Mouse (Mus musculus): ENCODE data around the gene Zhx3. TPM values are rescaled to one million over a fixed set of nuclear protein-coding genes. Genes with fewer than 3 reads are reported as not detected.

The Zhx3 gene
- 10.3 and 11.0 TPM in 2 replicates for polyA plus RNA-seq (2012; ENCODE audit: insufficient read depth, insufficient read length, missing spikeins)

DNA sequence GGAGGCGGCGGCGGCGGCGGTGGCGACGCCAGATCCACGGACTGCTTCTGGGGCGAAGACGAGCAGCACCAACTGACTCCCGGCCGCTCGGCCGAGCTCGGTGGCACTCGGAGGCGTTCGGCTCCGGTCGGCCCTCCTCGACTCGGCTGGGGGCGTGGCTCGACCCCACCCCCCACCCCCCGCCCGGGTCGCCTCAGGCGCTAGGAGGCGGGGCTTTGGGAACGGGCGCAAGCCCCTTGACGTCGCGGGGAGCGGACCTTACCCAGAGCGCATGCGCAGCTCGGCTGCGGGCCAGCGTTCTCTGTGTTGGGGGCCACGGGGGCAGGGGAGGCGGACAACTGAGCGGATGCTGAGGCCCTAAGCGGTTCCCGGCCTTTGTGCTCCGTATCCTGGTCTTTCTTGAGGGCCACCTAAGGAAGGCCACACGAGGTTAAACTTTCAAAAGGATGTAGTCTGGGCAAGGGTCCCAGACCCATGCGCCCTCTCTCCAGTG lies at the start of gene Zhx3:
Gene Zhx3, minus strand, starts transcription at position 109 of the 493 bp plus-strand sequence.
- Histone ChIP-seq H3K4me3 (ENCODE audit: insufficient read depth, low read depth, low read length) (peak within 1 kb of the TSS; percentile 94), H3K27ac (replicated peaks; ENCODE audit: low read depth, low read length) (peak within 1 kb of the TSS; percentile 94), H3K4me1 (ENCODE audit: control insufficient read depth, insufficient read depth, insufficient read length, low read length) (peaks cover 15% of the 10 kb centered on the region; the same call in 1 of the 2 replicates)

- H3K4me1 ChIP-seq (ENCODE audit: control insufficient read depth, insufficient read depth, insufficient read length, low read length) = no peaks in the 10 kb centered on the region
- H3K4me3 ChIP-seq (ENCODE audit: insufficient read depth, low read depth, low read length) = no peak overlapping the region
- H3K27ac ChIP-seq (replicated peaks; ENCODE audit: low read depth, low read length) = no peak overlapping the region
Measured at GRCm38 (mm10) chr2:160921285-160921684, 48.5 kb upstream of the Zhx3 start.

GRCm38 (mm10) chr2:160918930-160919215 lies 46.1 kb upstream of the Zhx3 start:
- H3K4me1 ChIP-seq (ENCODE audit: control insufficient read depth, insufficient read depth, insufficient read length, low read length) = no peaks in the 10 kb centered on the region
- H3K4me3 ChIP-seq (ENCODE audit: insufficient read depth, low read depth, low read length) = no peak overlapping the region
- H3K27ac ChIP-seq (replicated peaks; ENCODE audit: low read depth, low read length) = no peak overlapping the region

- Histone ChIP-seq H3K27ac (replicated peaks; ENCODE audit: low read depth, low read length) (no peak overlapping the region), H3K4me1 (ENCODE audit: control insufficient read depth, insufficient read depth, insufficient read length, low read length) (no peaks in the 10 kb centered on the region), H3K4me3 (ENCODE audit: insufficient read depth, low read depth, low read length) (no peak overlapping the region)
Measured at GRCm38 (mm10) chr2:160918154-160918929, 45.5 kb upstream of the Zhx3 start.

GRCm38 (mm10) chr2:160917313-160917712 lies 44.5 kb upstream of the Zhx3 start:
- Histone ChIP-seq H3K4me1 (ENCODE audit: control insufficient read depth, insufficient read depth, insufficient read length, low read length) (no peaks in the 10 kb centered on the region), H3K27ac (replicated peaks; ENCODE audit: low read depth, low read length) (no peak overlapping the region), H3K4me3 (ENCODE audit: insufficient read depth, low read depth, low read length) (no peak overlapping the region)

DNA sequence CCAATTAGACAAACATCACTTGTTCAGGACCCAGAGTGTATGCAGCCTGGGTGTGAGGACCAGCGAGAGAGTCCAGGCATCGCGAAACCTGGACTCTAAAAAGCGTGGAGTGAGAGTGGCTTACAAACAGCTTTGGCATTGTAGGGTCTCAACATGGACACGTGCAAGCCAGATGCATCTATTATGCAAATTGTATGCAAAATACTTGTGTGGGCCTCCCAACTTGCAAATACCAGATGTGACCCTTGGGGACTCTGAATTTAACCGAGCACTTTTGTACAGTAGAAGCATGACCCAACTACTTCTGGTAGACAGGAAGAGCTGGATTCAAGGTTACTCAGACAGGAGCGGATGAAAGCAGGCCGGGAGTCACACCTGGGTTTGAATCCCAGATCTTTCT lies 43.9 kb upstream of the Zhx3 start:
- H3K27ac ChIP-seq (replicated peaks; ENCODE audit: low read depth, low read length) = no peak overlapping the region
- H3K4me1 ChIP-seq (ENCODE audit: control insufficient read depth, insufficient read depth, insufficient read length, low read length) = no peaks in the 10 kb centered on the region; the same call in 1 of the 2 replicates
- no peak overlapping the region for H3K4me3 ChIP-seq (ENCODE audit: insufficient read depth, low read depth, low read length)

DNA sequence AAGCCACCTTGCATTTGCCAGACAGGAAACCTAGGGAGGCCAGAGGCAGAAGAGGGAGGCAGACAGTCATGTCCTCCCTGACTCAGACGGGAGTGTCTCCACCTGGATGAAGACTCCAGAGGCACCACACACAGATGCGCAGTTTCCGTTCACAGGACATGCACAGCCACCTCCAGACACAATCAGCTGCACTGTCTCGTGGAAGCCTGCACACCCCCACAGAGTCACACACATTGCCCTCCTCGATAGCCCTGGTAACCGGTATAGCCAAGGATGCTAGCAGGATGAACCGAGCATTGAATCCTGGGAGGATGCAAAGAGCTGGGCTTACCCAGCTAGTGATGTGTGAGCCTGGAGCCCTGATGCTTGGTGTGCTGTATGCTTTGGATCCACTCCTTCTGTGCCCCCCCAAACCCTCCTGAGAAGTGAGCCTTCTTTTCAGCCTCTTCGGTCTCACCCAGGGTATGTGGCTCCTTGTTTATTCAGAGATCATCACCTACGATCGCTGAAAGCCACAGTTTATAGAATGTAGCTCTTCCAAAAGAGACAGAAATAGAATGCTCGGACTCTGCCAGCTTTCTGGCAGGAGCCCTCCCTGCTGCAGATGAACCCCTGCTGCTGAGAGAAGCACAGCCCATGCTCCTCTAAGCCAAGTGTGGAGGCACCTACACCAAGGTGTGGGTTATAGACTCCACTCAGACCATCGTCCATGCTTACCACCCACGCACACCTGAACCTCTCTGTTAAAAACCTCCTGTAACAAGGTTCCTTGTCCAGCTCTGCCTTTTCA lies 43.2 kb upstream of the Zhx3 start:
- Histone ChIP-seq H3K4me1 (ENCODE audit: control insufficient read depth, insufficient read depth, insufficient read length, low read length) (no peaks in the 10 kb centered on the region; the same call in 1 of the 2 replicates), H3K4me3 (ENCODE audit: insufficient read depth, low read depth, low read length) (no peak overlapping the region), H3K27ac (replicated peaks; ENCODE audit: low read depth, low read length) (no peak overlapping the region)

GRCm38 (mm10) chr2:160914656-160915055 lies 41.9 kb upstream of the Zhx3 start:
- no peaks in the 10 kb centered on the region; the same call in 1 of the 2 replicates for H3K4me1 ChIP-seq (ENCODE audit: control insufficient read depth, insufficient read depth, insufficient read length, low read length)
- no peak overlapping the region for H3K27ac ChIP-seq (replicated peaks; ENCODE audit: low read depth, low read length)
- H3K4me3 ChIP-seq (ENCODE audit: insufficient read depth, low read depth, low read length) = no peak overlapping the region

- Histone ChIP-seq H3K4me1 (ENCODE audit: control insufficient read depth, insufficient read depth, insufficient read length, low read length) (no peaks in the 10 kb centered on the region; the same call in 1 of the 2 replicates), H3K27ac (replicated peaks; ENCODE audit: low read depth, low read length) (no peak within 1 kb of the TSS), H3K4me3 (ENCODE audit: insufficient read depth, low read depth, low read length) (peak within 1 kb of the TSS; percentile 24; the same call in 1 of the 2 replicates)
Measured at GRCm38 (mm10) chr2:160912231-160912671, 39.5 kb upstream of the Zhx3 start, which contains the start of gene Emilin3. Gene Emilin3 (minus strand): TSS chr2:160912328.

DNA sequence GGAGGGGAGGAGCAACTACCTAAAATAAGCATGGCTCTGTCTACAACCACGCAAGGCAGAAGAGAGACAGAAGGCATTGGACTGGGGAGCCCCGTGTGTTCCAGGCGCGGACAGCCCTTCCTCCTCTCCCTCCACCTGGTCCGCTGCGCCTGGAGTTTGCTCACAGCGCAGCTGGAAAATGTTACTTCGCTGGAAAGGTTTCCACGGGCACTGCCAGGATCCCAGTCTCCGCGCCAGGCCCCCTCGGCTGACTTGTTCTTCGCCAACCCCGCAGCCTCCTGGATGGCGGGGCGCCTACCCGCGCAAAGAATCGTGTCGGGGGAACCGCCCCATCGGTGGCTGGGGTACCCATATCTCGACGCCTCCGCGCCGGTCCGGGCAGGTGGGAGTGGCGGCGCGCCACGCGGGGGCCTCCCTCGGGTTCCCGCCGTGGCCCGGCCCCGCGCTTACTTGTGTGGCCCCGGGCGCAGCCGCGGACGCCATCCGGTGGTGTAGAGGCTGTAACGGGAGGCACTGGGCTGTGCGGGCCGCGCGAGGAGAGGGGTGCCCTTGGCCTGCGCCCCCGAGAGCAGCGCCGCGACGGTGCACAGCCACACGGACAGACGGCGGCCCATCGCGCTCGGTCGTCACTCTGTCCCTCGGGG lies 38.9 kb upstream of the Zhx3 start:
- Histone ChIP-seq H3K27ac (replicated peaks; ENCODE audit: low read depth, low read length) (no peak overlapping the region), H3K4me1 (ENCODE audit: control insufficient read depth, insufficient read depth, insufficient read length, low read length) (no peaks in the 10 kb centered on the region; the same call in 1 of the 2 replicates), H3K4me3 (ENCODE audit: insufficient read depth, low read depth, low read length) (peak overlapping the region; percentile 24; the same call in 1 of the 2 replicates)

DNA sequence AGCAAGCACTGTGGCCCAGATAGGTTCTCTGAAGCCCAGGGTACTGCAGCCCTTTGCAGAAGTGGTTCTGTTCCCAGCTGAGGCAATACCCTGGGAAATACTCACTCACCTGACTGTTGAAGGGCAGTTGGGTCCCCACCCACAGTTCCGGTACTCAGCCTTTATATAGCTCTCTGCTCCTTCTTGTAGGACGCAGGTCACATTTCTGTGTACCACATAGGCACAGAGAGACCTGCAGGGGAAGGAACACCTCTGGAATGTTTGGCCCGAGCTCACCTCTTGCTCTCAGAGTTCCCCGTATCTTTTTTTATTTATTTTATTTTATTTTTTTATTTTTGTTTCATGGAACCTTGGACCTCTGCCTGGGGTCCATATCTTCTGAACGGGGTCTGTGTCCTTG lies 37.8 kb upstream of the Zhx3 start:
- no peak overlapping the region for H3K27ac ChIP-seq (replicated peaks; ENCODE audit: low read depth, low read length)
- H3K4me1 ChIP-seq (ENCODE audit: control insufficient read depth, insufficient read depth, insufficient read length, low read length) = no peaks in the 10 kb centered on the region; the same call in 1 of the 2 replicates
- H3K4me3 ChIP-seq (ENCODE audit: insufficient read depth, low read depth, low read length) = no peak overlapping the region

DNA sequence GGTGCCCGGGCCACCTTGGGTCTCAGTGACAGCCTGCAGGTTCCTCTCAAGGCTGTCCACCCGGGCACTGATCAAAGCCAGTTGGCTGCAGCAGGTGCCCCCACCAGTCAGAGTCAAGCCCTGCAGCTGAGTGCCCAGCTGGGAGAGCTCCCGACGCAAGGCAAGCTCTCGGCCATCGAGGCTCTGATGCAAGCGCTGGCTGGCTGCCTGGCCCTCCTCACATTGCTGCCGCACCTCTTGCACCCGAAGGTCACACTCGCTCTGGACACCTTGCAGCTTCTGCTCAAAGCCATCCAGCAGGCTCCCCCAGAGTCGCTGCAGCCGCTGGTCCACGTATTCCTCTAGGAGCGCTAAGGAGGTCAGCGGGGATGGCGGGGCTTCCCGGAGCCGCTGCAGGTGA lies 35.8 kb upstream of the Zhx3 start:
- H3K4me3 ChIP-seq (ENCODE audit: insufficient read depth, low read depth, low read length) = no peak overlapping the region
- H3K27ac ChIP-seq (replicated peaks; ENCODE audit: low read depth, low read length) = no peak overlapping the region

DNA sequence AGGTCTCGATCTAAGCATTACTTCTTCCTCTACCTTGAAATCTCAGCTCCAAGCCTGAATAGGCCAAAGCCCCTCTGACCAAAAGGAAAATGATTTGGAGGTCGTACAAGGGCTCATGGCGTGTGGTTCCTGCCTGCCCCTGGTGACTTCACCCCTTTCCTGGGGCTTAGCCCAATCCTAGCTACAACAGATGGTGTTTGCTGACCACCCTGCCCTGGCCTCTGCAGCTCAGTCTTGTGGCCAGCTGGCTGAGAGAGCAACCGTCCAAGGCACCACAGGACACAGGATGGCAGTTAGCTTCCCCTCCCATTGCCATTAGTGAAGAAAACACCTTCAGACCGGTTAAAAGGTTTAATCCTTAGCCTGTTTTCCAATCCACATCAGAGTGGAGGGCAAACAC lies 33.3 kb upstream of the Zhx3 start:
- H3K27ac ChIP-seq (replicated peaks; ENCODE audit: low read depth, low read length) = no peak overlapping the region
- no peak overlapping the region for H3K4me3 ChIP-seq (ENCODE audit: insufficient read depth, low read depth, low read length)
- peaks cover 5% of the 10 kb centered on the region for H3K4me1 ChIP-seq (ENCODE audit: control insufficient read depth, insufficient read depth, insufficient read length, low read length)

More for the DNA sequence above, 35.8 kb upstream of the Zhx3 start:
- no peaks in the 10 kb centered on the region; the same call in 1 of the 2 replicates for H3K4me1 ChIP-seq (ENCODE audit: control insufficient read depth, insufficient read depth, insufficient read length, low read length)

DNA sequence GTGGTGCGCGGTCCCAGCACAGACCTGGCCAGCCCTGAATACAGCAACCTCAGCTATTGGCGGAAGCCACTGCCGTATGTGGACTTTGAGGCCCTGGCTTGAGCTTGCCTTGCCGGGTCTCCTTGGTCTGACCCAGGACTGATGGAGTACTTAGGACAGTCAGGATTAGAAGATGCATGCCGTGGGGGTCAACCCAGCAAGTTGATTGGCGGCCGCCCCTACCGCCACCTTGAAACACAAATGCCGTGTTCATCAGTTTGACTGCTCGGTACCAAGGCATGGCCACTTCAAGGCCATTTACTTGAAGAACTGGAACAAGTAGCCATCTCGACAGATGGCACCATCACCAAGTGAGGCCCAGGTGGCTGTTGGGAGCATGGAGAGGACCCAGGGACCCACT lies 32.5 kb upstream of the Zhx3 start:
- H3K27ac ChIP-seq (replicated peaks; ENCODE audit: low read depth, low read length) = no peak overlapping the region
- H3K4me3 ChIP-seq (ENCODE audit: insufficient read depth, low read depth, low read length) = no peak overlapping the region
- H3K4me1 ChIP-seq (ENCODE audit: control insufficient read depth, insufficient read depth, insufficient read length, low read length) = peaks cover 5% of the 10 kb centered on the region
